Mouse (Mus musculus) monocyte, adult 59 days (primary cell): ENCODE measurements around the gene Zfp58. TPM values are rescaled to one million over a fixed set of nuclear protein-coding genes. Genes with fewer than 3 reads are reported as not detected.

Experiments used
- total RNA-seq, 2 experiments: library from RNA; stranded (reverse); gene quantifications; one replicate each; pipeline ENCODE4 v1.2.4; 2023

Gene Zfp58
- 1 to 10 TPM; 5.3 to 7.2 TPM for total RNA-seq

DNA sequence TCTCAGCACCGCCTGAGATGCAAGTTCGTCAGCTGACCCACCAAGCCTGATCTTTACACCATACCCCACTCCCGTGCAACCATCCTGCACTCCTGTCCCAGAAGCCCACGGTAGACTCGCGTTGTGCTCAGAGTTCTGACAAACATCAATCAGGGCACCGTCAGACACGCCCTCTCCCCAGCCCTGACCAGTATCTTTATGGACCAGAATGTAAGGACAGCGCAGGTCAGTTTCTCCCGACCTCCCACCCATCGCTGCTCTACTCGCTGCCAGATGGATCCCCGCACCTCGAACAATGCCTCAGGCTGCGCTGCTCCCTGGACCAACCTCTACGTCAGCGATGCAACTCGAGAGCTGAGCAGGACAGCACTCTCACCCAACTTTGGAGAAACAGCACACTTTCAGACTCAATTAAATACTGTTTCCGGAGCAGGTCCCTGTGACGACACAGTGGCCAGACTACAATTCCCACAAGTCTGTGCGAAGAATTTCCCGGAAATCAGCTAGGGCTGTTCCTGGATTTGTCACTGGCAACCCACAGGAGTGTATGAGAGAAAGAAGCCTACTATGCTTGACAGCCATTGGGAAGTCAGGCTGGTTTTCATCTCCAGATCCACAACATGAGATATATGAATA is at the start of gene Zfp58:
Zfp58 (minus strand) TSS at position 472 of the 636 bp plus-strand sequence.

DNA sequence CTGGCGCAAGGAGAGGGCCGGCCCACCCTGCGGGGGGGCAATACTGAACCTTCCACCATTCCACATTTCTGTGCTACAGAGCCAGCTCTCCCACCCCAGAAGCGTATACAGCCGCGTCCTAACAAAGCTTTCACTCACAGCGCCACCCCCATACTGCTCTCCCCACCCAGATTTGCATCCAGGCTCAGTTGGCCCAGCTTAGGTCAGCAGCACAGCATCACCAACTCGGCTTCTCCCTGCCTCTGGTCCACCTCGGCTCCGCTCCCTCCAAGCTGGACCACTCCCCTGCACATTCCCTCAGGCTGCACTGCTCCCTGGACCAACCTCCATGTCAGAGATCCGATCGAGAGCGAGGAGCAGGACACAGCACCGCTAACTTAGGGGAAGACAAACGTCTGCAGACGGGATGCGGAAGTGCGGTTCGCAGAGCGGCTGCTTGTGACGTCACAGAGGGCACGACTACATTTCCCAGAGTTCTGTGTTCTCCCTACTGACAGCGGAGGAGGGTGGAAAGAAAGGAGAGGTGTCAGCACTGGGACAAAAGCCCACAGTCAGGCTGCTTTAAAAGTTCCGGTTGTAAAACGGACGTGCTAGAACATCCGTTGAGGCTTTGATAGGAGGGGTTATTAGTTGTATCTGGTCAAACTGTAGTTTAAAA is 25.5 kb upstream of the Zfp58 start, which contains the start of the genes Gm26965 and Zfp87:
Gm26965 (minus strand) TSS at position 399 of the 658 bp plus-strand sequence.
Zfp87 (minus strand) TSS at position 425 of the 658 bp plus-strand sequence.

DNA sequence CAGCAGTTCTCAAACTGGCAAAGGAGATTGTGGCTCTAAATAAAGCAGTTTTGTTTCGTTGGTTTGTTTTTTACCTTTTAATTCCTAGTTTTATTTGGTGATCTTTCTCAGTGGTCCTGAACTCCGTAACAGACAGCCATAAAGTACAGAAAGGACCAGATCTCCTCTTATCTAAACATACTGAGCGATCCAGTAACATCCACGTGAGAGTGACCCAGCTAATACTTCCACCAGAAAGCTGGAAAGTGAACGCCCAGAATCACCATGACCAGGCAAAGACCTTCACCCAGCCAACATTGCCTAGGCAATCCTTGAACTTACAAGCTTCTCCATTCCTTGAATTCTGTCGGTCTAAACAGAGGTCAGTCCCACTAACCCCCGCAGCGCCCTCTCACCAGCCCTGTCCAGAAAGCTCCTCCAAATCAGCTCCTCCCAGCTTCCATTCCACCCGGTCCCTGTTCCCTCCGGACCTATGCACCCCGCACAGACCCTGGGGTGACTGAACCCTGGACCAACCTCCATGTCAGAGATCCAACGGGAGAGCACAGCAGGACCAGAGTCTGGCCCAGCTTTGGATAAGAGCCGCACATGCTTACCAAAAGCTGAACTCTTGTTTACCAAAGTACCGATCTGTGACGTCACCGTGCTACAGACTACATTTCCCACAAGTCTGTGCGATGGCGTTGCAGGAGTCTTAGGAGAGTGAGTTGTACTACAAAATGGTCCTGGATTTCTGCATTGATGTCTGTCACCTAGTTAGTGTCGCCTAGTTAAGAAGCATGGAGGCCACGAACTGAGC is 16.5 kb downstream of the Zfp58 start, which contains the start of gene Zfp874b:
Zfp874b (minus strand) TSS at position 634 of the 799 bp plus-strand sequence.

DNA sequence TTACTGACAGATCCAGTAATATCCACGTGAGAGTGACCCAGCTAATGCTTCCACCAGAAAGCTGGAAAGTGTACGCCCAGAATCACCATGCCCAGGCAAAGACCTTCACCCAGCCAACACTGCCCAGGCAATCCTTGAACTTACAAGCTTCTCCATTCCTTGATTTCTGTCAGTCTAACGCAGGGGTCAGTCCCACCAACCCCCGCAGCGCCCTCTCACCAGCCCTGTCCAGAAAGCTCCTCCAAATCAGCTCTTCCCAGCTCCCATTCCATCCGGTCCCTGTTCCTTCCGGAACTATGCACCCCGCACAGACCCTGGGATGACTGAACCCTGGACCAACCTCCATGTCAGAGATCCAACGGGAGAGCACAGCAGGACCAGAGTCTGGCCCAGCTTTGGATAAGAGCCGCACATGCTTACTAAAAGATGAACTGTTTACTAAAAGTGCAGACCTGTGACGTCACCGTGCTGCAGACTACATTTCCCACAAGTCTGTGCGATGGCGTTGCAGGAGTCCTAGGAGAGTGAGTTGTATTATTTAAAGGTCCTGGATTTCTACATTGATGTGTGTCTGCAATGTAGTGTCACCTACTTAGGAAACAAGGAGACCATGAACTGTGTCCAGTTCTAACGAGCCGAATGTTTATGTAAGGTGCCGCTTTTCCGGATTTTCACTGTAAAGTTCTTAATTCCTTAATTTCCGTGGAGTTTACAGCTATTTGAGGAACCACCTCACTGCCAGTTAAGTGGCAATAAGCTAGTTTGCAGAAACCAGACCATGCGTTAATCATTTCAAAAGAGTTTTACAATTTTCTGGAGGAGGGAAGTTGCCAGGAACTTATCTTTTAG is 49.0 kb downstream of the Zfp58 start, which contains the start of gene Zfp874a:
Zfp874a (minus strand) TSS at position 453 of the 849 bp plus-strand sequence.

Other genes with a start within 250 kb of the Zfp58 start
- gene Zfp458, start 222.1 kb downstream of the Zfp58 start, total RNA-seq = 1 to 10 TPM; 1.5 to 2.1 TPM
- 1 to 10 TPM in 1 of 2 experiments, under 1 TPM in 1; 0.97 to 1.6 TPM for gene Zfp457, start 194.1 kb downstream of the Zfp58 start, total RNA-seq
- gene Zfp595, start 168.0 kb downstream of the Zfp58 start, total RNA-seq = 1 to 10 TPM; 4.9 to 9.0 TPM
- 1 to 10 TPM in 1 of 2 experiments, not detected in 1; 2.5 TPM for gene Gm28044, start 140.0 kb downstream of the Zfp58 start, total RNA-seq
- 1 to 10 TPM; 5.4 to 6.0 TPM for gene Zfp953, start 139.9 kb downstream of the Zfp58 start, total RNA-seq
- 1 to 10 TPM in 1 of 2 experiments, not detected in 1; 2.1 TPM for gene Gm28041, start 124.8 kb downstream of the Zfp58 start, total RNA-seq
- gene Zfp456, start 124.7 kb downstream of the Zfp58 start, total RNA-seq = 1 to 10 TPM; 4.8 to 6.1 TPM
- gene Zfp429, start 100.7 kb downstream of the Zfp58 start, total RNA-seq = 10 to 100 TPM in 1 of 2 experiments, 1 to 10 TPM in 1; 9.8 to 10.0 TPM
- under 1 TPM; 0.37 to 0.97 TPM for gene Zfp459, start 79.1 kb downstream of the Zfp58 start, total RNA-seq
- 1 to 10 TPM; 4.8 to 7.2 TPM for gene Zfp874a, start 48.9 kb downstream of the Zfp58 start, total RNA-seq
- 10 to 100 TPM in 1 of 2 experiments, 1 to 10 TPM in 1; 8.6 to 12.8 TPM for gene Zfp874b, start 16.3 kb downstream of the Zfp58 start, total RNA-seq
- 1 to 10 TPM in 1 of 2 experiments, not detected in 1; 2.2 TPM for gene Gm26965, start 25.6 kb upstream of the Zfp58 start, total RNA-seq
- gene Zfp87, start 25.6 kb upstream of the Zfp58 start, total RNA-seq = 10 to 100 TPM; 15.1 to 20.6 TPM
- gene Zfp748, start 53.3 kb upstream of the Zfp58 start, total RNA-seq = 1 to 10 TPM; 6.6 to 6.9 TPM
- gene Zfp729b, start 109.2 kb upstream of the Zfp58 start, total RNA-seq = 10 to 100 TPM; 11.9 to 13.8 TPM
- gene Gm49345, start 137.2 kb upstream of the Zfp58 start, total RNA-seq = 1 to 10 TPM in 1 of 2 experiments, not detected in 1; 2.1 TPM
- gene Zfp729a, start 137.2 kb upstream of the Zfp58 start, total RNA-seq = 10 to 100 TPM; 10.1 to 11.9 TPM
- gene Zfp738, start 186.5 kb upstream of the Zfp58 start, total RNA-seq = 10 to 100 TPM in 1 of 2 experiments, 1 to 10 TPM in 1; 7.5 to 10.5 TPM
- 10 to 100 TPM; 10.8 to 12.0 TPM for gene Zfp65, start 228.6 kb upstream of the Zfp58 start, total RNA-seq